Mouse (Mus musculus) intestine, embryonic 14.5 days (tissue): ENCODE measurements at regions not wholly inside any gene's neighbourhood (a gene's known extent, or its start where the extent isn't known, plus 50 kb on each side); places are given as distances from the start of the nearest gene placed in this dataset.

Experiments
- ATAC-seq: fragments of 200-750 bp; cut with Nextera tagmentation; replicated peaks from 2 replicates; pipeline ENCODE4 v1.8.0; 2017; ENCODE audit warnings: low read depth, moderate number of reproducible peaks, moderate TSS enrichment, moderate library complexity; ENCODE audit not compliant: low FRiP score, low TSS enrichment
- DNase-seq: peaks from one replicate; pipeline ENCODE4 v3.0.0-alpha.2; 2018; ENCODE audit warnings: low spot score
- H3K27ac ChIP-seq: fragments of 300-500 bp; sonication (generic); 2 replicates; pipeline ENCODE4 v1.5.1; 2014; ENCODE audit warnings: low read depth, mild to moderate bottlenecking, control low read depth
- H3K27me3 ChIP-seq: fragments of 300-500 bp; sonication (generic); replicated peaks from 2 replicates; pipeline ENCODE4 v1.6.1; 2014; ENCODE audit warnings: low read length, control low read depth; ENCODE audit not compliant: control insufficient read depth, insufficient read depth
- H3K36me3 ChIP-seq: fragments of 300-500 bp; sonication (generic); 2 replicates; pipeline ENCODE4 v1.6.1; 2014; ENCODE audit warnings: low read length, control low read depth; ENCODE audit not compliant: control insufficient read depth, insufficient read depth
- H3K4me1 ChIP-seq: fragments of 300-500 bp; sonication (generic); replicated peaks from 2 replicates; pipeline ENCODE4 v1.6.1; 2014; ENCODE audit warnings: low read length, control low read depth, mixed read lengths; ENCODE audit not compliant: control insufficient read depth, insufficient read depth
- H3K4me2 ChIP-seq: fragments of 300-500 bp; sonication (generic); 2 replicates; pipeline ENCODE4 v1.6.1; 2014; ENCODE audit warnings: low read length
- H3K4me3 ChIP-seq: fragments of 300-500 bp; sonication (generic); 2 replicates; pipeline ENCODE4 v1.5.1; 2014; ENCODE audit warnings: low read depth, low read length, control low read depth, mixed read lengths
- H3K9ac ChIP-seq: fragments of 300-500 bp; sonication (generic); 2 replicates; pipeline ENCODE4 v1.6.1; 2014; ENCODE audit warnings: mild to moderate bottlenecking, low read length
- H3K9me3 ChIP-seq: fragments of 300-500 bp; sonication (generic); 2 replicates; pipeline ENCODE4 v1.6.1; 2016; ENCODE audit warnings: low read length, control low read depth; ENCODE audit not compliant: control insufficient read depth
- WGBS: fragments of 180-500 bp; shearing (Covaris S2); extraction: QIAGEN DNeasy Blood & Tissue Kit; methylation state at CpG from one replicate; pipeline ENCODE4 v1.1.7; 2014; 5-methylcytosine and 5-hydroxymethylcytosine counted together

GRCm38 (mm10) chr10:120701833-120702232, 197.1 kb downstream of the Msrb3 start:
- Histone ChIP-seq H3K36me3 (no peaks in the 10 kb centered on the region), H3K4me3 (no peak overlapping the region), H3K4me1 (peaks cover 27% of the 10 kb centered on the region), H3K9me3 (no peaks in the 10 kb centered on the region), H3K9ac (no peak overlapping the region), H3K27ac (no peak overlapping the region), H3K4me2 (no peak overlapping the region), H3K27me3 (no peaks in the 10 kb centered on the region)
- 15% methylated on average over 11 of the region's 11 CpGs for WGBS
- ATAC-seq: peak; percentile 59; the same call in 1 of the 2 replicates
- DNase-seq: peak; percentile 92

- 15% methylated on average over 16 of the region's 16 CpGs for WGBS
- DNase-seq (no peak), ATAC-seq (no peak)
- Histone ChIP-seq H3K9me3 (no peaks in the 10 kb centered on the region), H3K27ac (0 out of 2 replicates have a peak overlapping the region, but pooled peaks have one; percentile 4), H3K4me1 (peaks cover 51% of the 10 kb centered on the region), H3K4me2 (peak overlapping the region; percentile 28; the same call in 1 of the 2 replicates), H3K27me3 (no peaks in the 10 kb centered on the region), H3K36me3 (no peaks in the 10 kb centered on the region), H3K9ac (no peak overlapping the region), H3K4me3 (no peak overlapping the region)
Measured at GRCm38 (mm10) chr10:120697275-120697856, 201.5 kb downstream of the Msrb3 start.

GRCm38 (mm10) chr10:120696481-120696880, 202.4 kb downstream of the Msrb3 start:
- Histone ChIP-seq H3K4me1 (peaks cover 53% of the 10 kb centered on the region), H3K9ac (no peak overlapping the region), H3K9me3 (no peaks in the 10 kb centered on the region), H3K27me3 (no peaks in the 10 kb centered on the region), H3K36me3 (no peaks in the 10 kb centered on the region), H3K4me2 (no peak overlapping the region), H3K27ac (0 out of 2 replicates have a peak overlapping the region, but pooled peaks have one; percentile 57), H3K4me3 (no peak overlapping the region)
- ATAC-seq (no peak), DNase-seq (no peak)
- 47% methylated on average over 2 of the region's 2 CpGs for WGBS

- Histone ChIP-seq H3K4me2 (peak overlapping the region; percentile 46), H3K4me3 (peak overlapping the region; percentile 20), H3K9me3 (no peaks in the 10 kb centered on the region), H3K4me1 (peaks cover 52% of the 10 kb centered on the region), H3K9ac (peak overlapping the region; percentile 10; the same call in 1 of the 2 replicates), H3K36me3 (no peaks in the 10 kb centered on the region), H3K27me3 (no peaks in the 10 kb centered on the region), H3K27ac (peak overlapping the region; percentile 84)
- WGBS: 5% methylated on average over 18 of the region's 18 CpGs
- DNase-seq: no peak
- ATAC-seq: no peak
Measured at GRCm38 (mm10) chr10:120694472-120694871, 204.4 kb downstream of the Msrb3 start.

- no peak for DNase-seq
- no peak overlapping the region for H3K4me3 ChIP-seq
- no peak overlapping the region for H3K4me2 ChIP-seq
- peaks cover 43% of the 10 kb centered on the region for H3K4me1 ChIP-seq
- no peaks in the 10 kb centered on the region for H3K27me3 ChIP-seq
- ATAC-seq: no peak
- H3K27ac ChIP-seq: 0 out of 2 replicates have a peak overlapping the region, but pooled peaks have one; percentile 16
- H3K36me3 ChIP-seq: no peaks in the 10 kb centered on the region
- 63% methylated on average over 3 of the region's 3 CpGs for WGBS
- H3K9ac ChIP-seq: no peak overlapping the region
- H3K9me3 ChIP-seq: no peaks in the 10 kb centered on the region
Measured at GRCm38 (mm10) chr10:120691451-120691850, 207.4 kb downstream of the Msrb3 start.

- H3K27me3 ChIP-seq: no peaks in the 10 kb centered on the region
- no peaks in the 10 kb centered on the region for H3K36me3 ChIP-seq
- WGBS: 21% methylated on average over 10 of the region's 10 CpGs
- 0 out of 2 replicates have a peak, but pooled peaks have one; percentile 43 for ATAC-seq
- H3K27ac ChIP-seq: peak overlapping the region; percentile 58
- H3K4me1 ChIP-seq: peaks cover 8% of the 10 kb centered on the region; the same call in 1 of the 2 replicates
- no peak for DNase-seq
- H3K4me3 ChIP-seq: no peak overlapping the region
- no peaks in the 10 kb centered on the region for H3K9me3 ChIP-seq
- no peak overlapping the region for H3K9ac ChIP-seq
- H3K4me2 ChIP-seq: no peak overlapping the region
Measured at GRCm38 (mm10) chr10:120686123-120686522, 209.9 kb upstream of the Hmga2 start.

GRCm38 (mm10) chr10:120682021-120682420, 205.8 kb upstream of the Hmga2 start:
- Histone ChIP-seq H3K4me3 (no peak overlapping the region), H3K36me3 (no peaks in the 10 kb centered on the region), H3K4me2 (no peak overlapping the region), H3K27ac (no peak overlapping the region), H3K9me3 (no peaks in the 10 kb centered on the region), H3K27me3 (no peaks in the 10 kb centered on the region), H3K9ac (no peak overlapping the region), H3K4me1 (peaks cover 17% of the 10 kb centered on the region)
- ATAC-seq (no peak), DNase-seq (no peak)
- 87% methylated on average over 10 of the region's 10 CpGs for WGBS

- Histone ChIP-seq H3K27me3 (no peaks in the 10 kb centered on the region), H3K9ac (no peak overlapping the region), H3K4me1 (peaks cover 14% of the 10 kb centered on the region), H3K9me3 (no peaks in the 10 kb centered on the region), H3K36me3 (no peaks in the 10 kb centered on the region), H3K27ac (no peak overlapping the region), H3K4me3 (no peak overlapping the region), H3K4me2 (no peak overlapping the region)
- no peak for ATAC-seq
- 80% methylated on average over 6 of the region's 6 CpGs for WGBS
- no peak for DNase-seq
Measured at GRCm38 (mm10) chr10:120679982-120680381, 203.7 kb upstream of the Hmga2 start.

- H3K36me3 ChIP-seq: no peaks in the 10 kb centered on the region
- no peak overlapping the region for H3K27ac ChIP-seq
- no peak overlapping the region for H3K9ac ChIP-seq
- 67% methylated on average over 8 of the region's 8 CpGs for WGBS
- no peaks in the 10 kb centered on the region for H3K9me3 ChIP-seq
- H3K4me3 ChIP-seq: no peak overlapping the region
- no peak overlapping the region for H3K4me2 ChIP-seq
- ATAC-seq: no peak
- H3K4me1 ChIP-seq: peaks cover 14% of the 10 kb centered on the region
- DNase-seq: no peak
- no peaks in the 10 kb centered on the region for H3K27me3 ChIP-seq
Measured at GRCm38 (mm10) chr10:120678277-120678676, 202.0 kb upstream of the Hmga2 start.
